7 mouse cellular contexts compared by ENCODE assay signal in genomic region chr8:88450864-88451657, GRCm38 (mm10).
DNase-seq lines count a peak whose midpoint lies in the region; ATAC-seq and TF ChIP-seq lines count a peak whose summit lies in the region.

No protein-coding gene starts in this region.

- ATAC-seq in forebrain, embryonic 14.5 days = 0 out of 2 replicates have a peak, but pooled peaks have one; percentile 15
- ATAC-seq in lung, embryonic 14.5 days (ENCODE audit: insufficient read depth) = no peak
- ATAC-seq in stomach, embryonic 15.5 days (ENCODE audit: insufficient read depth, low FRiP score, low read depth) = no peak

- 0 out of 2 replicates have a peak, but pooled peaks have one; percentile 3 for TF ChIP-seq CTCF in testis, adult 2 months (IDR thresholded peaks at IDR 0.05; ENCODE audit: control insufficient read depth, insufficient read depth, insufficient replicate concordance, low read depth, low read length)
- TF ChIP-seq CTCF in lung, embryonic 14.5 days (IDR thresholded peaks at IDR 0.05; ENCODE audit: low read depth) = peak; percentile 23

- peaks cover 14% of the 10 kb centered on the region for H3K4me1 ChIP-seq in testis, adult 2 months (ENCODE audit: control insufficient read depth, insufficient read depth, low read length)
- H3K4me1 ChIP-seq in forebrain, embryonic 14.5 days (ENCODE audit: control insufficient read depth, insufficient read depth, low read length) = peaks cover 28% of the 10 kb centered on the region
- peaks cover 19% of the 10 kb centered on the region for H3K4me1 ChIP-seq in lung, embryonic 14.5 days (ENCODE audit: insufficient read depth)
- peaks cover 17% of the 10 kb centered on the region for H3K4me1 ChIP-seq in stomach, embryonic 15.5 days

- no peaks in the 10 kb centered on the region for H3K36me3 ChIP-seq in testis, adult 2 months (ENCODE audit: control insufficient read depth, insufficient read depth, low read length)
- H3K36me3 ChIP-seq in forebrain, embryonic 14.5 days (ENCODE audit: control insufficient read depth, insufficient read depth, low read length) = no peaks in the 10 kb centered on the region
- no peaks in the 10 kb centered on the region for H3K36me3 ChIP-seq in lung, embryonic 14.5 days (ENCODE audit: insufficient read depth)
- H3K36me3 ChIP-seq in stomach, embryonic 15.5 days = no peaks in the 10 kb centered on the region

- TF ChIP-seq POLR2A in testis, adult 2 months (IDR thresholded peaks at IDR 0.05; ENCODE audit: control insufficient read depth, low read depth, low read length) = no peak

- H3K9ac ChIP-seq in forebrain, embryonic 14.5 days (ENCODE audit: low read length) = peak overlapping the region; percentile 25; the same call in 1 of the 2 replicates
- no peak overlapping the region for H3K9ac ChIP-seq in lung, embryonic 14.5 days
- H3K9ac ChIP-seq in stomach, embryonic 15.5 days = no peak overlapping the region

- H3K27me3 ChIP-seq in testis, adult 2 months (ENCODE audit: control insufficient read depth, insufficient read depth, low read length) = peaks cover 2% of the 10 kb centered on the region; the same call in 1 of the 2 replicates
- H3K27me3 ChIP-seq in forebrain, embryonic 14.5 days (replicated peaks; ENCODE audit: control insufficient read depth, insufficient read depth, low read length) = peaks cover 18% of the 10 kb centered on the region
- peaks cover 42% of the 10 kb centered on the region for H3K27me3 ChIP-seq in lung, embryonic 14.5 days (ENCODE audit: insufficient read depth, low read length)
- peaks cover 69% of the 10 kb centered on the region for H3K27me3 ChIP-seq in stomach, embryonic 15.5 days (replicated peaks)

- no peak overlapping the region for H3K27ac ChIP-seq in testis, adult 2 months (ENCODE audit: control insufficient read depth, insufficient read depth, low read depth, low read length)
- no peak overlapping the region for H3K27ac ChIP-seq in forebrain, embryonic 14.5 days (ENCODE audit: low read depth, low read length)
- H3K27ac ChIP-seq in lung, embryonic 14.5 days (ENCODE audit: low read depth) = no peak overlapping the region
- no peak overlapping the region for H3K27ac ChIP-seq in stomach, embryonic 15.5 days

- no peak overlapping the region for H3K4me3 ChIP-seq in testis, adult 2 months (ENCODE audit: control insufficient read depth, low read depth, low read length)
- H3K4me3 ChIP-seq in forebrain, embryonic 14.5 days (ENCODE audit: low read depth, low read length) = no peak overlapping the region
- peak overlapping the region; percentile 6; the same call in 1 of the 2 replicates for H3K4me3 ChIP-seq in lung, embryonic 14.5 days (ENCODE audit: low read depth, low read length)
- no peak overlapping the region for H3K4me3 ChIP-seq in stomach, embryonic 15.5 days (replicated peaks)

- no peaks in the 10 kb centered on the region for H3K9me3 ChIP-seq in forebrain, embryonic 14.5 days (replicated peaks; ENCODE audit: control insufficient read depth, low read length)
- H3K9me3 ChIP-seq in lung, embryonic 14.5 days (ENCODE audit: low read depth, low read length) = no peaks in the 10 kb centered on the region
- H3K9me3 ChIP-seq in stomach, embryonic 15.5 days = no peaks in the 10 kb centered on the region

- H3K4me2 ChIP-seq in forebrain, embryonic 14.5 days (ENCODE audit: low read length) = peak overlapping the region; percentile 20
- H3K4me2 ChIP-seq in lung, embryonic 14.5 days = peak overlapping the region; percentile 39
- peak overlapping the region; percentile 29 for H3K4me2 ChIP-seq in stomach, embryonic 15.5 days

- WGBS in forebrain, embryonic 14.5 days = 6% methylated on average over 26 of the region's 26 CpGs
- WGBS in lung, embryonic 14.5 days = 9% methylated on average over 25 of the region's 26 CpGs
- WGBS in stomach, embryonic 15.5 days = 13% methylated on average over 26 of the region's 26 CpGs

- no peak for DNase-seq in testis, postnatal 10 days (ENCODE audit: low spot score)
- DNase-seq in forebrain, embryonic 14.5 days (ENCODE audit: low spot score) = peak; percentile 47
- DNase-seq in lung, embryonic 14.5 days = peak; percentile 20
- no peak for DNase-seq in urinary bladder, adult 2 months (ENCODE audit: low spot score)
- DNase-seq in urinary bladder, postnatal 25 days (ENCODE audit: low spot score) = no peak

Comparison
In these comparisons a context has a peak if more than half of its experiments do, and no peak if none do; other contexts are left out.
1. DNase-seq: peak in forebrain, embryonic 14.5 days (single experiment) and lung, embryonic 14.5 days (single experiment); none in testis, postnatal 10 days (single experiment), urinary bladder, adult 2 months (single experiment) and urinary bladder, postnatal 25 days (single experiment).
2. Peak in every context shown above with its lines, with median percentiles within 50 percentile points of each other: H3K4me2 ChIP-seq.